Mouse (Mus musculus): Measurements from ENCODE around the gene Vwa5b2. TPM values are rescaled to one million over a fixed set of nuclear protein-coding genes. Genes with fewer than 3 reads are reported as not detected.

Gene Vwa5b2
- polyA plus RNA-seq, 1 experiment from 2014 or later, result 5.5 TPM

GRCm38 (mm10) chr16:20600511-20600910, 11.2 kb downstream of the Vwa5b2 start:
- Histone ChIP-seq H3K4me1 (ENCODE audit: control insufficient read depth, insufficient read depth, low read length) (no peaks in the 10 kb centered on the region), H3K27ac (ENCODE audit: low read length) (no peak overlapping the region), H3K9me3 (ENCODE audit: control insufficient read depth, low read length) (no peaks in the 10 kb centered on the region), H3K36me3 (ENCODE audit: control insufficient read depth, insufficient read depth, low read length) (no peaks in the 10 kb centered on the region; the same call in 1 of the 2 replicates), H3K4me2 (ENCODE audit: low read depth, low read length) (no peak overlapping the region), H3K9ac (ENCODE audit: low read depth, low read length) (no peak overlapping the region), H3K27me3 (replicated peaks; ENCODE audit: control insufficient read depth, insufficient read depth, low read length) (no peaks in the 10 kb centered on the region), H3K4me3 (ENCODE audit: low read length) (no peak overlapping the region)
- 76% methylated on average over 5 of the region's 5 CpGs for WGBS
- ATAC-seq, result no peak

- no peak overlapping the region for H3K4me2 ChIP-seq (ENCODE audit: low read depth, low read length)
- peaks cover 6% of the 10 kb centered on the region for H3K36me3 ChIP-seq (ENCODE audit: control insufficient read depth, insufficient read depth, low read length)
- no peaks in the 10 kb centered on the region for H3K9me3 ChIP-seq (ENCODE audit: control insufficient read depth, low read length)
- 0 out of 2 replicates have a peak, but pooled peaks cover 3% of the 10 kb centered on the region for H3K4me1 ChIP-seq (ENCODE audit: control insufficient read depth, insufficient read depth, low read length)
- no peak overlapping the region for H3K9ac ChIP-seq (ENCODE audit: low read depth, low read length)
- H3K27me3 ChIP-seq (replicated peaks; ENCODE audit: control insufficient read depth, insufficient read depth, low read length), result no peaks in the 10 kb centered on the region
- ATAC-seq, result no peak
- 71% methylated on average over 9 of the region's 9 CpGs for WGBS
- no peak overlapping the region for H3K4me3 ChIP-seq (ENCODE audit: low read length)
- H3K27ac ChIP-seq (ENCODE audit: low read length), result no peak overlapping the region
Measured at GRCm38 (mm10) chr16:20604705-20605104, 15.4 kb downstream of the Vwa5b2 start.

GRCm38 (mm10) chr16:20610501-20611356, 21.5 kb downstream of the Vwa5b2 start:
- Histone ChIP-seq H3K9ac (ENCODE audit: low read depth, low read length) (peak overlapping the region; percentile 86), H3K27me3 (replicated peaks; ENCODE audit: control insufficient read depth, insufficient read depth, low read length) (no peaks in the 10 kb centered on the region), H3K4me2 (ENCODE audit: low read depth, low read length) (peak overlapping the region; percentile 85), H3K4me3 (ENCODE audit: low read length) (peak overlapping the region; percentile 91), H3K27ac (ENCODE audit: low read length) (peak overlapping the region; percentile 83), H3K36me3 (ENCODE audit: control insufficient read depth, insufficient read depth, low read length) (peaks cover 6% of the 10 kb centered on the region; the same call in 1 of the 2 replicates), H3K9me3 (ENCODE audit: control insufficient read depth, low read length) (no peaks in the 10 kb centered on the region), H3K4me1 (ENCODE audit: control insufficient read depth, insufficient read depth, low read length) (peaks cover 11% of the 10 kb centered on the region; the same call in 1 of the 2 replicates)
- under 1% methylated on average over 28 of the region's 28 CpGs for WGBS
- ATAC-seq, result peak; percentile 62

- ATAC-seq, result peak; percentile 99
- Histone ChIP-seq H3K9me3 (ENCODE audit: control insufficient read depth, low read length) (no peaks in the 10 kb centered on the region), H3K9ac (ENCODE audit: low read depth, low read length) (peak within 1 kb of the TSS; percentile 86), H3K27me3 (replicated peaks; ENCODE audit: control insufficient read depth, insufficient read depth, low read length) (no peaks in the 10 kb centered on the region), H3K4me3 (ENCODE audit: low read length) (peak within 1 kb of the TSS; percentile 91), H3K4me1 (ENCODE audit: control insufficient read depth, insufficient read depth, low read length) (peaks cover 11% of the 10 kb centered on the region; the same call in 1 of the 2 replicates), H3K27ac (ENCODE audit: low read length) (peak within 1 kb of the TSS; percentile 83), H3K36me3 (ENCODE audit: control insufficient read depth, insufficient read depth, low read length) (no peaks in the 10 kb centered on the region), H3K4me2 (ENCODE audit: low read depth, low read length) (peak within 1 kb of the TSS; percentile 85)
- WGBS, result 2% methylated on average over 41 of the region's 41 CpGs
Measured at GRCm38 (mm10) chr16:20611357-20612227, 22.3 kb downstream of the Vwa5b2 start, which contains the start of the genes Eef1akmt4, Gm49333 and Alg3. Gene Eef1akmt4, plus strand, starts transcription at chr16:20611593. Gene Gm49333, plus strand, starts transcription at chr16:20611610. Gene Alg3, minus strand, starts transcription at chr16:20611735.

GRCm38 (mm10) chr16:20619541-20620398, 30.5 kb downstream of the Vwa5b2 start:
- H3K4me3 ChIP-seq (ENCODE audit: low read length), result peak overlapping the region; percentile 76
- peak; percentile 49 for ATAC-seq
- no peak overlapping the region for H3K27ac ChIP-seq (ENCODE audit: low read length)
- H3K9me3 ChIP-seq (ENCODE audit: control insufficient read depth, low read length), result no peaks in the 10 kb centered on the region
- WGBS, result 2% methylated on average over 80 of the region's 83 CpGs
- no peaks in the 10 kb centered on the region for H3K36me3 ChIP-seq (ENCODE audit: control insufficient read depth, insufficient read depth, low read length)
- H3K4me2 ChIP-seq (ENCODE audit: low read depth, low read length), result peak overlapping the region; percentile 99
- H3K9ac ChIP-seq (ENCODE audit: low read depth, low read length), result no peak overlapping the region
- H3K4me1 ChIP-seq (ENCODE audit: control insufficient read depth, insufficient read depth, low read length), result peaks cover 14% of the 10 kb centered on the region
- peaks cover 14% of the 10 kb centered on the region for H3K27me3 ChIP-seq (replicated peaks; ENCODE audit: control insufficient read depth, insufficient read depth, low read length)

GRCm38 (mm10) chr16:20620399-20620735, 31.1 kb downstream of the Vwa5b2 start:
- H3K9me3 ChIP-seq (ENCODE audit: control insufficient read depth, low read length), result no peaks in the 10 kb centered on the region
- no peaks in the 10 kb centered on the region for H3K36me3 ChIP-seq (ENCODE audit: control insufficient read depth, insufficient read depth, low read length)
- peaks cover 14% of the 10 kb centered on the region for H3K27me3 ChIP-seq (replicated peaks; ENCODE audit: control insufficient read depth, insufficient read depth, low read length)
- no peak for ATAC-seq
- H3K4me2 ChIP-seq (ENCODE audit: low read depth, low read length), result peak overlapping the region; percentile 99
- H3K4me1 ChIP-seq (ENCODE audit: control insufficient read depth, insufficient read depth, low read length), result peaks cover 14% of the 10 kb centered on the region
- H3K27ac ChIP-seq (ENCODE audit: low read length), result no peak overlapping the region
- peak overlapping the region; percentile 76 for H3K4me3 ChIP-seq (ENCODE audit: low read length)
- 2% methylated on average over 9 of the region's 9 CpGs for WGBS
- H3K9ac ChIP-seq (ENCODE audit: low read depth, low read length), result no peak overlapping the region

- peak overlapping the region; percentile 99 for H3K4me2 ChIP-seq (ENCODE audit: low read depth, low read length)
- H3K27me3 ChIP-seq (replicated peaks; ENCODE audit: control insufficient read depth, insufficient read depth, low read length), result peaks cover 14% of the 10 kb centered on the region
- peaks cover 14% of the 10 kb centered on the region for H3K4me1 ChIP-seq (ENCODE audit: control insufficient read depth, insufficient read depth, low read length)
- H3K36me3 ChIP-seq (ENCODE audit: control insufficient read depth, insufficient read depth, low read length), result no peaks in the 10 kb centered on the region
- H3K9me3 ChIP-seq (ENCODE audit: control insufficient read depth, low read length), result no peaks in the 10 kb centered on the region
- peak overlapping the region; percentile 78 for H3K9ac ChIP-seq (ENCODE audit: low read depth, low read length)
- under 1% methylated on average over 32 of the region's 32 CpGs for WGBS
- peak; percentile 14 for ATAC-seq
- H3K27ac ChIP-seq (ENCODE audit: low read length), result no peak overlapping the region; the same call in 1 of the 2 replicates
- peak overlapping the region; percentile 76 for H3K4me3 ChIP-seq (ENCODE audit: low read length)
Measured at GRCm38 (mm10) chr16:20620751-20621190, 31.5 kb downstream of the Vwa5b2 start.

GRCm38 (mm10) chr16:20621191-20621990, 32.1 kb downstream of the Vwa5b2 start, which contains the start of gene Camk2n2:
Gene Camk2n2, minus strand, starts transcription at chr16:20621287.
- H3K4me1 ChIP-seq (ENCODE audit: control insufficient read depth, insufficient read depth, low read length), result peaks cover 14% of the 10 kb centered on the region
- peak within 1 kb of the TSS; percentile 76 for H3K4me3 ChIP-seq (ENCODE audit: low read length)
- H3K27ac ChIP-seq (ENCODE audit: low read length), result peak within 1 kb of the TSS; percentile 22; the same call in 1 of the 2 replicates
- H3K9me3 ChIP-seq (ENCODE audit: control insufficient read depth, low read length), result no peaks in the 10 kb centered on the region
- peak within 1 kb of the TSS; percentile 78 for H3K9ac ChIP-seq (ENCODE audit: low read depth, low read length)
- H3K27me3 ChIP-seq (replicated peaks; ENCODE audit: control insufficient read depth, insufficient read depth, low read length), result peaks cover 14% of the 10 kb centered on the region
- H3K36me3 ChIP-seq (ENCODE audit: control insufficient read depth, insufficient read depth, low read length), result no peaks in the 10 kb centered on the region
- peak; percentile 67 for ATAC-seq
- H3K4me2 ChIP-seq (ENCODE audit: low read depth, low read length), result peak within 1 kb of the TSS; percentile 99
- under 1% methylated on average over 81 of the region's 92 CpGs for WGBS

All from intestine, embryonic 16.5 days (tissue).